Mouse (Mus musculus): ENCODE results near the gene Tuba1a. TPM values are rescaled to one million over a fixed set of nuclear protein-coding genes. Genes with fewer than 3 reads are reported as not detected.
A peak's percentile ranks its signal among the peaks of the same experiment; 100 is the strongest.

Tuba1a gene
- 2,353 and 2,615 TPM in 2 replicates for polyA plus RNA-seq (2016; fragmentation: Nextera tagmentation; extraction: Ambion mirVana)

GRCm38 (mm10) chr15:98953401-98954356 is at the start of gene Tuba1a, which contains the start of gene Gm49450:
Gene Tuba1a, minus strand, starts transcription at chr15:98953703.
Gene Gm49450, minus strand, starts transcription at chr15:98953551.
- peak within 1 kb of the TSS; percentile 74 for H3K4me3 ChIP-seq
- H3K4me2 ChIP-seq (replicated peaks), result peak within 1 kb of the TSS; percentile 86
- H3K9me3 ChIP-seq, result no peaks in the 10 kb centered on the region
- WGBS, result 3% methylated on average over 28 of the region's 28 CpGs
- peak within 1 kb of the TSS; percentile 99 for H3K27ac ChIP-seq
- H3K9ac ChIP-seq, result peak within 1 kb of the TSS; percentile 88
- peaks cover 10% of the 10 kb centered on the region for H3K4me1 ChIP-seq
- peak; percentile 99 for ATAC-seq (ENCODE audit: insufficient number of reproducible peaks, insufficient read depth, low FRiP score, low TSS enrichment)
- no peaks in the 10 kb centered on the region for H3K27me3 ChIP-seq
- H3K36me3 ChIP-seq, result peaks cover 11% of the 10 kb centered on the region

- Histone ChIP-seq H3K27ac (no peak overlapping the region), H3K9ac (0 out of 2 replicates have a peak overlapping the region, but pooled peaks have one; percentile 19), H3K4me1 (peaks cover 15% of the 10 kb centered on the region), H3K9me3 (no peaks in the 10 kb centered on the region), H3K36me3 (no peaks in the 10 kb centered on the region), H3K4me3 (0 out of 2 replicates have a peak overlapping the region, but pooled peaks have one; percentile 18), H3K27me3 (no peaks in the 10 kb centered on the region), H3K4me2 (replicated peaks) (peak overlapping the region; percentile 57)
- ATAC-seq (ENCODE audit: insufficient number of reproducible peaks, insufficient read depth, low FRiP score, low TSS enrichment), result no peak; the same call in 1 of the 2 replicates
- WGBS, result 11% methylated on average over 17 of the region's 17 CpGs
These were observed 48.0 kb upstream of the Tuba1a start for GRCm38 (mm10) chr15:99001451-99001931.

- Histone ChIP-seq H3K36me3 (no peaks in the 10 kb centered on the region), H3K4me3 (no peak overlapping the region), H3K27me3 (no peaks in the 10 kb centered on the region), H3K27ac (0 out of 2 replicates have a peak overlapping the region, but pooled peaks have one; percentile 1), H3K4me1 (peaks cover 15% of the 10 kb centered on the region), H3K9me3 (no peaks in the 10 kb centered on the region), H3K9ac (no peak overlapping the region), H3K4me2 (replicated peaks) (peak overlapping the region; percentile 57; the same call in 1 of the 2 replicates)
- ATAC-seq (ENCODE audit: insufficient number of reproducible peaks, insufficient read depth, low FRiP score, low TSS enrichment), result no peak
- WGBS, result 38% methylated on average over 14 of the region's 14 CpGs
These were observed 47.2 kb upstream of the Tuba1a start for GRCm38 (mm10) chr15:99000535-99001283.

- Histone ChIP-seq H3K4me3 (no peak overlapping the region), H3K4me2 (replicated peaks) (no peak overlapping the region), H3K36me3 (no peaks in the 10 kb centered on the region), H3K27ac (no peak overlapping the region), H3K27me3 (no peaks in the 10 kb centered on the region), H3K9me3 (no peaks in the 10 kb centered on the region), H3K4me1 (peaks cover 15% of the 10 kb centered on the region), H3K9ac (no peak overlapping the region)
- WGBS, result 34% methylated on average over 6 of the region's 6 CpGs
- ATAC-seq (ENCODE audit: insufficient number of reproducible peaks, insufficient read depth, low FRiP score, low TSS enrichment), result no peak
These were observed 45.3 kb upstream of the Tuba1a start for GRCm38 (mm10) chr15:98998775-98999157.

GRCm38 (mm10) chr15:98997938-98998774 is 44.7 kb upstream of the Tuba1a start:
- Histone ChIP-seq H3K4me3 (no peak overlapping the region), H3K36me3 (no peaks in the 10 kb centered on the region), H3K9ac (no peak overlapping the region), H3K27me3 (no peaks in the 10 kb centered on the region), H3K4me2 (replicated peaks) (no peak overlapping the region), H3K9me3 (no peaks in the 10 kb centered on the region), H3K27ac (no peak overlapping the region), H3K4me1 (peaks cover 15% of the 10 kb centered on the region)
- ATAC-seq (ENCODE audit: insufficient number of reproducible peaks, insufficient read depth, low FRiP score, low TSS enrichment), result no peak
- 51% methylated on average over 13 of the region's 13 CpGs for WGBS

DNA sequence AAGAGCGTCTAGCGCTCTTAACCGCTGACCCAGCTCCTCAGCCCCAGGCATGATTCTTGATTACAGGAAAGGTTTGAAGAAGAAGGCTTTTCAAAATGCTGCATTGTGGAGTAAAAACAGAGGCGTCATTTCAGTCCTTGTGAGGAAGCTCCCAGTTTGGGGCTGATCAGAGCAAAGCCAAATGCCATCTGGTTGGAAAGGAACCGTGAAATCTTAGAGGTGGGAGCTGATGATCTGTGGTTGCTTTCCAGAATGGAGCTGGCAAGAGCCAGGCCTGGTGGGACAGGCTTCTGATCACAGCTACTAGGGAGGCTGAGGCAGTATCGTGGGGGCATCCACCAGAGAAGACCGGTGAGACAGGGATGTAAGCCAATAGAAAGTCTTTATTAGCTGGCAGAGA is 43.3 kb upstream of the Tuba1a start:
- Histone ChIP-seq H3K4me3 (no peak overlapping the region), H3K4me1 (peaks cover 19% of the 10 kb centered on the region), H3K36me3 (no peaks in the 10 kb centered on the region), H3K9me3 (no peaks in the 10 kb centered on the region), H3K4me2 (replicated peaks) (no peak overlapping the region), H3K27ac (no peak overlapping the region), H3K9ac (no peak overlapping the region), H3K27me3 (no peaks in the 10 kb centered on the region)
- ATAC-seq (ENCODE audit: insufficient number of reproducible peaks, insufficient read depth, low FRiP score, low TSS enrichment), result no peak
- 59% methylated on average over 7 of the region's 7 CpGs for WGBS

DNA sequence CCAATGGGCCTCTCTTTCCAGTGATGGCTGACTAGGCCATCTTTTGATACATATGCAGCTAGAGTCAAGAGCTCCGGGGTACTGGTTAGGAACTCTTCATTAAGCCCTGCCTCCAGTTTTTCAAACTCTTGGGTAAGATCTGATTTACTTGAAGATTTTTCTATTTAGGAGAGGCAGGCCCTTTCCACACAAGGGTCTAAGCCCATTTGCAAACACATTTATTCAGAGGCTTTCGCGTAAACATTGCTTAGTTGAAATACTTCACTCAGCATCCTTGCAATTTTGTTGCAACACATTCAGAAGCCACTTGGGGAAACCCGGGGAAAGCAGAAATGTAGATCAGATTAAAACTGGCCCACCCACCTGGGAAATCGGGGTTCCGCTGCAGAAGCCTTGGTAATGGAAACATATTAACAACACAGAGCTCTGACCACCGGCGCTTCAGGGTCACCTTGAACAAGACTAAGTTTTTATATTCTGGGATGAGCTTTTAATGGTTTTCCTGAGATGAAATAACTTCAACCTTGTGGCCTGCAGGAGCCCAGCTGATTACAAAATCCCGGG is 41.5 kb upstream of the Tuba1a start:
- 87% methylated on average over 9 of the region's 9 CpGs for WGBS
- Histone ChIP-seq H3K27me3 (no peaks in the 10 kb centered on the region), H3K36me3 (no peaks in the 10 kb centered on the region), H3K4me1 (peaks cover 30% of the 10 kb centered on the region), H3K4me2 (replicated peaks) (no peak overlapping the region), H3K27ac (no peak overlapping the region), H3K9me3 (no peaks in the 10 kb centered on the region), H3K9ac (no peak overlapping the region), H3K4me3 (no peak overlapping the region)
- ATAC-seq (ENCODE audit: insufficient number of reproducible peaks, insufficient read depth, low FRiP score, low TSS enrichment), result no peak

- H3K9me3 ChIP-seq, result no peaks in the 10 kb centered on the region
- no peak overlapping the region for H3K9ac ChIP-seq
- peak overlapping the region; percentile 64 for H3K4me2 ChIP-seq (replicated peaks)
- no peak overlapping the region for H3K27ac ChIP-seq
- 2% methylated on average over 11 of the region's 11 CpGs for WGBS
- H3K27me3 ChIP-seq, result no peaks in the 10 kb centered on the region
- peaks cover 32% of the 10 kb centered on the region for H3K4me1 ChIP-seq
- no peak for ATAC-seq (ENCODE audit: insufficient number of reproducible peaks, insufficient read depth, low FRiP score, low TSS enrichment)
- H3K4me3 ChIP-seq, result no peak overlapping the region
- H3K36me3 ChIP-seq, result no peaks in the 10 kb centered on the region
These were observed 40.4 kb upstream of the Tuba1a start for GRCm38 (mm10) chr15:98993865-98994264.

DNA sequence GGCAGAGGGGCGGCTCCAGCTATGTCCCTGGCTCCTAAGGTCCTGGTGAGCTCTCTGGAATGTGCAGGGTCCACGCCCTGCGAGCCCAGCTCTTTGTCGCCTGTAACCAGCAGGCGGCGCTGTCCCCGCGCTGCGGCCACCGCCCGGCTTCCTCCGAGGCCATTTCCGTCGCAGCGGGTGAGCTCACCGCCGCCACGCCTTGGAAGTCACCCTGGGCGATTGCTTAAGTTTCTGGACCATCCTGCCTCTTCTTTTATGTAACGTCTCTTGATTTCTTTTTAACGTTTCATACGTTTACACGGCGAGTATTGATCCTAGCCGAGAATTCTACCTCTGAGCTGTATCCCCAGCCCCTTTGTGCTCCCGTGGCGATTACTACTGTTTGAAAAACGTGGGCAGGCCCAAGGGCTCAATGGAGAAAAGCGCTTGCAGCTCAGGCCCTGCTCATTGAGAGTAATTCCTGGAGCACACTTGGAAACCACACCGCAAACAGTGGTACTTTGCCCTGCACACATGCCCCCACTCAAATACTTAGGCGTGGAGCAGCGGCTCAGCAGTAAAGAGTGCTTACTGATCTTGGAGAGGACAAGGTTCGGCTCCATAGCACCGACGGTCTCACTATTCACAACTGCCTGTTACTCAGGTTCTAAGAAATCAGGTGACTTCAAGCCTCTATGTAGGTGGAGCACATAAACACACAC is 39.7 kb upstream of the Tuba1a start:
- peak overlapping the region; percentile 95 for H3K27ac ChIP-seq
- H3K36me3 ChIP-seq, result no peaks in the 10 kb centered on the region
- H3K4me3 ChIP-seq, result peak overlapping the region; percentile 39
- ATAC-seq (ENCODE audit: insufficient number of reproducible peaks, insufficient read depth, low FRiP score, low TSS enrichment), result peak; percentile 83
- H3K27me3 ChIP-seq, result no peaks in the 10 kb centered on the region
- H3K9ac ChIP-seq, result peak overlapping the region; percentile 63
- WGBS, result 5% methylated on average over 35 of the region's 35 CpGs
- H3K4me2 ChIP-seq (replicated peaks), result peak overlapping the region; percentile 64
- H3K4me1 ChIP-seq, result peaks cover 30% of the 10 kb centered on the region
- no peaks in the 10 kb centered on the region for H3K9me3 ChIP-seq
